11 mouse cellular contexts compared by ENCODE assay signal in the genomic region with DNA sequence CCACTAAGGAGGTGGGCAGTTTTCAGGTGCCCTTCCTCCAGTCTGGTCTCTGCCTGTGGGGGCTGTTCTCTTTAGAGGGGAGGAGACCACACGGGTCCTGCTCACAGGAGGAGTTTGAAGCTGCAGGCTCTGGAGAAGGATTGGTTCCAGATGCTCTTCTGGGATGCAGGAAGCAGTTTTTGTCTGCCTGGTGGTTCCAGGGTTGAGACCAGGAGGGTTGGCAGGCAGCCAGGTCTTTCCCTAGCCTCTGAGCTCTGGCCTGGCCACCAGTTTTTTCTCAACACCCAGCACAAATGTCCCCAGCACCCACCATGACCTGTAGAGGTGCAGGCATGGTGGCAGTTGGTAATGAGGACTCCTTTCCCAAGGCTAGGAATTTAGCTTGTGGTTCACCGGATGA.
DNase-seq lines count a peak whose midpoint lies in the region; ATAC-seq lines count a peak whose summit lies in the region.
"Had no signal": no experiment of that assay in that cellular context is flagged by ENCODE, and none has a peak within 500 bp of the region (broad histone marks: within the 10 kb centered on the region; RNA-seq: fewer than 3 reads in every experiment).

No protein-coding gene starts in this region.

- H3K4me3 ChIP-seq in forebrain, embryonic 12.5 days (replicated peaks), result no peak overlapping the region
- no peak overlapping the region for H3K4me3 ChIP-seq in forebrain, embryonic 15.5 days
- H3K4me3 ChIP-seq in midbrain, embryonic 13.5 days (replicated peaks), result no peak overlapping the region
- H3K4me3 ChIP-seq in midbrain, embryonic 14.5 days (replicated peaks; ENCODE audit: low read depth, low read length), result no peak overlapping the region
- H3K4me3 ChIP-seq: myocyte had no signal

- H3K4me1 ChIP-seq in forebrain, embryonic 12.5 days, result peaks cover 59% of the 10 kb centered on the region
- peaks cover 55% of the 10 kb centered on the region for H3K4me1 ChIP-seq in forebrain, embryonic 15.5 days
- H3K4me1 ChIP-seq in midbrain, embryonic 13.5 days (replicated peaks), result peaks cover 54% of the 10 kb centered on the region
- peaks cover 36% of the 10 kb centered on the region for H3K4me1 ChIP-seq in midbrain, embryonic 14.5 days (ENCODE audit: control insufficient read depth, insufficient read depth, low read length)

- no peaks in the 10 kb centered on the region for H3K36me3 ChIP-seq in forebrain, embryonic 12.5 days (replicated peaks)
- H3K36me3 ChIP-seq in forebrain, embryonic 15.5 days, result no peaks in the 10 kb centered on the region
- H3K36me3 ChIP-seq in midbrain, embryonic 13.5 days, result no peaks in the 10 kb centered on the region
- H3K36me3 ChIP-seq in midbrain, embryonic 14.5 days (ENCODE audit: control insufficient read depth, insufficient read depth, low read length), result no peaks in the 10 kb centered on the region

- ATAC-seq in forebrain, embryonic 12.5 days (ENCODE audit: low FRiP score), result no peak
- no peak for ATAC-seq in forebrain, embryonic 15.5 days (replicated peaks)
- ATAC-seq in midbrain, embryonic 13.5 days, result no peak
- ATAC-seq in midbrain, embryonic 14.5 days (ENCODE audit: low FRiP score, low TSS enrichment), result no peak
- no peak for ATAC-seq in erythroid progenitor cell, adult 5-6 weeks (replicated peaks; ENCODE audit: low FRiP score, poor library complexity, severe bottlenecking)
- ATAC-seq: hindbrain, postnatal 0 days had no signal

- H3K27ac ChIP-seq in forebrain, embryonic 12.5 days, result peak overlapping the region; percentile 25; the same call in 1 of the 2 replicates
- H3K27ac ChIP-seq in forebrain, embryonic 15.5 days (replicated peaks), result no peak overlapping the region
- no peak overlapping the region for H3K27ac ChIP-seq in midbrain, embryonic 13.5 days
- no peak overlapping the region for H3K27ac ChIP-seq in midbrain, embryonic 14.5 days (replicated peaks; ENCODE audit: low read depth, low read length)
- H3K27ac ChIP-seq: hindbrain, postnatal 0 days had no signal

- no peak overlapping the region for H3K9ac ChIP-seq in forebrain, embryonic 12.5 days
- H3K9ac ChIP-seq in forebrain, embryonic 15.5 days (replicated peaks), result no peak overlapping the region
- H3K9ac ChIP-seq in midbrain, embryonic 13.5 days (replicated peaks), result no peak overlapping the region
- no peak overlapping the region for H3K9ac ChIP-seq in midbrain, embryonic 14.5 days (replicated peaks; ENCODE audit: low read length)

- H3K4me2 ChIP-seq in forebrain, embryonic 12.5 days, result no peak overlapping the region; the same call in 1 of the 2 replicates
- no peak overlapping the region for H3K4me2 ChIP-seq in forebrain, embryonic 15.5 days (replicated peaks)
- H3K4me2 ChIP-seq in midbrain, embryonic 13.5 days (replicated peaks), result peak overlapping the region; percentile 37; the same call in 1 of the 2 replicates
- H3K4me2 ChIP-seq in midbrain, embryonic 14.5 days (ENCODE audit: low read length), result no peak overlapping the region

- no peaks in the 10 kb centered on the region for H3K27me3 ChIP-seq in forebrain, embryonic 12.5 days
- no peaks in the 10 kb centered on the region for H3K27me3 ChIP-seq in forebrain, embryonic 15.5 days
- H3K27me3 ChIP-seq in midbrain, embryonic 13.5 days, result peaks cover 5% of the 10 kb centered on the region; the same call in 1 of the 2 replicates
- H3K27me3 ChIP-seq in midbrain, embryonic 14.5 days (ENCODE audit: control insufficient read depth, insufficient read depth, low read length), result no peaks in the 10 kb centered on the region

- 42% methylated on average over 2 of the region's 2 CpGs for whole genome bisulfite sequencing in forebrain, embryonic 12.5 days
- 46% methylated on average over 2 of the region's 2 CpGs for WGBS in forebrain, embryonic 15.5 days
- WGBS in midbrain, embryonic 13.5 days, result 46% methylated on average over 2 of the region's 2 CpGs
- WGBS in midbrain, embryonic 14.5 days, result 44% methylated on average over 2 of the region's 2 CpGs

- H3K9me3 ChIP-seq in forebrain, embryonic 12.5 days, result no peaks in the 10 kb centered on the region
- no peaks in the 10 kb centered on the region for H3K9me3 ChIP-seq in forebrain, embryonic 15.5 days
- H3K9me3 ChIP-seq in midbrain, embryonic 13.5 days, result no peaks in the 10 kb centered on the region
- no peaks in the 10 kb centered on the region for H3K9me3 ChIP-seq in midbrain, embryonic 14.5 days (ENCODE audit: control insufficient read depth, low read length)

- DNase-seq in midbrain, embryonic 14.5 days, result no peak
- peak; percentile 39 to 70 for DNase-seq in kidney, postnatal 36 days
- DNase-seq in spleen, postnatal 4 days (ENCODE audit: low spot score in 2 of 2), result no peak
- DNase-seq in layer of hippocampus, adult 8-10 months (ENCODE audit: low spot score in 2 of 2), result no peak
- DNase-seq: thymus, adult 18-20 months had no signal

Comparison
In these comparisons a context has a peak if more than half of its experiments do, and no peak if none do; other contexts are left out.
1. DNase-seq: peak in kidney, postnatal 36 days (2 of 2); none in midbrain, embryonic 14.5 days (single experiment), spleen, postnatal 4 days (0 of 2) and layer of hippocampus, adult 8-10 months (0 of 2).